Mouse (Mus musculus) embryonic facial prominence, embryonic 13.5 days (tissue): ENCODE data around the gene Gm20481. TPM values are rescaled to one million over a fixed set of nuclear protein-coding genes. Genes with fewer than 3 reads are reported as not detected.
"Not testable (repeated sequence)": the region's sequence is repeated elsewhere in the genome, so short reads cannot be mapped to it uniquely, and the experiment has no call there.

ENCODE experiments used
- ATAC-seq: fragments of 200-750 bp; cut with Nextera tagmentation; 2 replicates; pipeline ENCODE4 v1.8.0; 2017; ENCODE audit warnings: low read depth; ENCODE audit not compliant: insufficient number of reproducible peaks, insufficient read depth, low FRiP score, low TSS enrichment
- H3K27ac ChIP-seq: fragments of 300-500 bp; sonication (generic); 2 replicates; pipeline ENCODE4 v1.5.1; 2015; ENCODE audit warnings: moderate library complexity, mild to moderate bottlenecking, inconsistent platforms
- H3K27me3 ChIP-seq: fragments of 300-500 bp; sonication (generic); 2 replicates; pipeline ENCODE4 v1.6.1; 2015; ENCODE audit warnings: mild to moderate bottlenecking, inconsistent platforms
- H3K36me3 ChIP-seq: fragments of 300-500 bp; sonication (generic); 2 replicates; pipeline ENCODE4 v1.6.1; 2015; ENCODE audit warnings: mild to moderate bottlenecking, inconsistent platforms
- H3K4me1 ChIP-seq: fragments of 300-500 bp; sonication (generic); 2 replicates; pipeline ENCODE4 v1.6.1; 2015; ENCODE audit warnings: inconsistent platforms
- H3K4me2 ChIP-seq: fragments of 300-500 bp; sonication (generic); 2 replicates; pipeline ENCODE4 v1.6.1; 2015; ENCODE audit warnings: moderate library complexity, mild to moderate bottlenecking, inconsistent platforms
- H3K4me3 ChIP-seq: fragments of 300-500 bp; sonication (generic); 2 replicates; pipeline ENCODE4 v1.5.1; 2015; ENCODE audit warnings: mild to moderate bottlenecking, inconsistent platforms
- H3K9ac ChIP-seq: fragments of 300-500 bp; sonication (generic); 2 replicates; pipeline ENCODE4 v1.6.1; 2015; ENCODE audit warnings: mild to moderate bottlenecking, inconsistent platforms
- H3K9me3 ChIP-seq: fragments of 300-500 bp; sonication (generic); 2 replicates; pipeline ENCODE4 v1.6.1; 2016; ENCODE audit warnings: inconsistent platforms
- WGBS: fragments of 180-500 bp; shearing (Covaris S2); methylation state at CpG from one replicate; pipeline ENCODE4 v1.1.7; 2015; ENCODE audit warnings: mixed read lengths; 5-methylcytosine and 5-hydroxymethylcytosine counted together
- polyA plus RNA-seq: library from polyadenylated mRNA; unstranded; fragments of >200 nt; fragmentation: Nextera tagmentation; extraction: Ambion mirVana; gene quantifications from 2 replicates; pipeline ENCODE4 v1.2.1, GENCODE M21; 2015

Gm20481 gene
- polyA plus RNA-seq, 1 experiment from 2014 or later = not detected

- Histone ChIP-seq H3K27ac (peak within 1 kb of the TSS; percentile 99), H3K4me3 (peak within 1 kb of the TSS; percentile 90), H3K36me3 (peaks cover 50% of the 10 kb centered on the region), H3K4me2 (peak within 1 kb of the TSS; percentile 99), H3K27me3 (no peaks in the 10 kb centered on the region), H3K4me1 (peaks cover 33% of the 10 kb centered on the region), H3K9ac (peak within 1 kb of the TSS; percentile 98), H3K9me3 (no peaks in the 10 kb centered on the region)
- under 1% methylated on average over 79 of the region's 83 CpGs for whole genome bisulfite sequencing
- peak; percentile 80 for ATAC-seq
Observed at GRCm38 (mm10) chr17:35000717-35001451, 31.2 kb downstream of the Gm20481 start, which contains the start of gene Vars. Vars (plus strand) TSS chr17:35000987.

- peak overlapping the region; percentile 98 for H3K9ac ChIP-seq
- H3K4me2 ChIP-seq = peak overlapping the region; percentile 99
- peak overlapping the region; percentile 90 for H3K4me3 ChIP-seq
- no peaks in the 10 kb centered on the region for H3K27me3 ChIP-seq
- H3K27ac ChIP-seq = peak overlapping the region; percentile 99
- H3K4me1 ChIP-seq = peaks cover 33% of the 10 kb centered on the region
- no peaks in the 10 kb centered on the region for H3K9me3 ChIP-seq
- H3K36me3 ChIP-seq = peaks cover 51% of the 10 kb centered on the region
- under 1% methylated on average over 35 of the region's 35 CpGs for WGBS
- peak; percentile 2; the same call in 1 of the 2 replicates for ATAC-seq
Observed at GRCm38 (mm10) chr17:35001452-35002152, 31.9 kb downstream of the Gm20481 start.

- no peak for ATAC-seq
- Histone ChIP-seq H3K9ac (peak overlapping the region; percentile 98), H3K4me2 (peak overlapping the region; percentile 99), H3K27me3 (no peaks in the 10 kb centered on the region), H3K4me3 (peak overlapping the region; percentile 90), H3K36me3 (peaks cover 53% of the 10 kb centered on the region), H3K9me3 (no peaks in the 10 kb centered on the region), H3K27ac (peak overlapping the region; percentile 99), H3K4me1 (peaks cover 30% of the 10 kb centered on the region)
- 6% methylated on average over 12 of the region's 12 CpGs for WGBS
Observed at GRCm38 (mm10) chr17:35002153-35002865, 32.6 kb downstream of the Gm20481 start.

GRCm38 (mm10) chr17:35003022-35003838, 33.5 kb downstream of the Gm20481 start:
- WGBS = 66% methylated on average over 9 of the region's 9 CpGs
- Histone ChIP-seq H3K36me3 (peaks cover 53% of the 10 kb centered on the region), H3K9ac (peak overlapping the region; percentile 98), H3K9me3 (no peaks in the 10 kb centered on the region), H3K27me3 (no peaks in the 10 kb centered on the region), H3K4me3 (peak overlapping the region; percentile 90), H3K4me2 (peak overlapping the region; percentile 99), H3K4me1 (peaks cover 29% of the 10 kb centered on the region), H3K27ac (peak overlapping the region; percentile 99)
- no peak for ATAC-seq

GRCm38 (mm10) chr17:35004075-35004717, 34.5 kb downstream of the Gm20481 start:
- H3K4me1 ChIP-seq = peaks cover 25% of the 10 kb centered on the region
- H3K36me3 ChIP-seq = peaks cover 53% of the 10 kb centered on the region
- ATAC-seq = no peak
- no peak overlapping the region for H3K27ac ChIP-seq
- H3K9ac ChIP-seq = no peak overlapping the region
- H3K27me3 ChIP-seq = no peaks in the 10 kb centered on the region
- no peaks in the 10 kb centered on the region for H3K9me3 ChIP-seq
- H3K4me2 ChIP-seq = no peak overlapping the region
- no peak overlapping the region for H3K4me3 ChIP-seq
- 93% methylated on average over 17 of the region's 17 CpGs for WGBS

GRCm38 (mm10) chr17:35005158-35005557, 35.4 kb downstream of the Gm20481 start:
- ATAC-seq = no peak
- H3K36me3 ChIP-seq = peaks cover 59% of the 10 kb centered on the region
- WGBS = 86% methylated on average over 10 of the region's 10 CpGs
- no peak overlapping the region for H3K4me2 ChIP-seq
- H3K9me3 ChIP-seq = no peaks in the 10 kb centered on the region
- peaks cover 16% of the 10 kb centered on the region for H3K4me1 ChIP-seq
- no peak overlapping the region for H3K9ac ChIP-seq
- H3K27ac ChIP-seq = no peak overlapping the region
- no peaks in the 10 kb centered on the region for H3K27me3 ChIP-seq
- no peak overlapping the region for H3K4me3 ChIP-seq

DNA sequence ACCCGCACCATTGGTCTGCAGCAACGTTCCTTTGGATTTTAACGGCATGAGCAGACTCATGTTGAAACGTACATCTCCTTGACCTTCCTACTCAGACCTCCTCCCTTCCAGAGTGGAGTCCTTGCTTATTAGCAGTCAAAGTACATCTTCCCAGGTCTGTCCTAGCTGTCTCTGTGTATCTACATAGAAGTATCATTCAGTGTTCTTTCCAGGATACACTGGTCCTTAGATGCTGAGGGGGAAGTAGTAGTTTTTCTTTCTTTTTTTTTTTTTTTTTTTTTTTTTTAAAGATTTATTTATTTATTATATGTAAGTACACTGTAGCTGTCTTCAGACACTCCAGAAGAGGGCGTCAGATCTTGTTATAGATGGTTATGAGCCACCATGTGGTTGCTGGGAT, 36.2 kb downstream of the Gm20481 start:
- H3K27ac ChIP-seq, ATAC-seq, H3K4me3 ChIP-seq, H3K9ac ChIP-seq, H3K27me3 ChIP-seq, H3K9me3 ChIP-seq, H3K4me2 ChIP-seq: not testable (repeated sequence)
- H3K4me1 ChIP-seq = peaks cover 16% of the 10 kb centered on the region
- peaks cover 67% of the 10 kb centered on the region for H3K36me3 ChIP-seq
- WGBS = 94% methylated on average over 4 of the region's 5 CpGs

- Histone ChIP-seq H3K27me3 (no peaks in the 10 kb centered on the region), H3K9ac (no peak overlapping the region), H3K9me3 (no peaks in the 10 kb centered on the region), H3K27ac (no peak overlapping the region), H3K4me1 (peaks cover 10% of the 10 kb centered on the region), H3K4me3 (no peak overlapping the region), H3K36me3 (peaks cover 83% of the 10 kb centered on the region), H3K4me2 (no peak overlapping the region)
- WGBS = 95% methylated on average over 7 of the region's 7 CpGs
- ATAC-seq = no peak
Observed at GRCm38 (mm10) chr17:35007387-35007991, 37.8 kb downstream of the Gm20481 start.

DNA sequence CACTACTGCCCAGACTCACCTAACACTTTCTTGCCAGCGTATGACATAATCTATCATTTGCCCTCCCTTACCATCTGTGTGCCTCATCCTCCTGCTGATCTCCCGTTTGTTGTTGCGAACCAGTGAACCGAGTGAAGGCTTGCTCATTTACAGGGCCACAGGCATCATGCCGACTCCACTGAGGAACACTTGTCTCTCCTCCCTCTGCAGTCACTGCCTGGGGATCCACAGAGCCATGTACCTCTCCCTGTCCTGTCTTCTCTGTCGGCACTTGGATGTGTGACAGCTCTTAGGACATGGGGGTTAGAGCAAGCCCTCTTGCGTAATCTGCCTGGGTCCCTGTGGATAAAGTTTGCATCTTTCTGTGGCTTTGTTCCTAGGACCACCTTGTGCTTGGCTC, 39.9 kb downstream of the Gm20481 start:
- no peaks in the 10 kb centered on the region for H3K27me3 ChIP-seq
- H3K27ac ChIP-seq = no peak overlapping the region
- no peak overlapping the region for H3K4me3 ChIP-seq
- no peak overlapping the region for H3K4me2 ChIP-seq
- no peaks in the 10 kb centered on the region for H3K9me3 ChIP-seq
- WGBS = 92% methylated on average over 7 of the region's 7 CpGs
- no peak for ATAC-seq
- no peaks in the 10 kb centered on the region for H3K4me1 ChIP-seq
- no peak overlapping the region for H3K9ac ChIP-seq
- H3K36me3 ChIP-seq = peaks cover 97% of the 10 kb centered on the region

- Histone ChIP-seq H3K4me1 (peaks cover 5% of the 10 kb centered on the region; the same call in 1 of the 2 replicates), H3K9me3 (no peaks in the 10 kb centered on the region), H3K27ac (no peak overlapping the region), H3K9ac (no peak overlapping the region), H3K36me3 (peaks cover 98% of the 10 kb centered on the region), H3K4me2 (no peak overlapping the region), H3K27me3 (no peaks in the 10 kb centered on the region), H3K4me3 (no peak overlapping the region)
- 89% methylated on average over 8 of the region's 8 CpGs for WGBS
- ATAC-seq = no peak
Observed at GRCm38 (mm10) chr17:35011440-35011839, 41.7 kb downstream of the Gm20481 start.
